Mouse (Mus musculus): ENCODE results near the gene Asphd2.
"Not testable (repeated sequence)": the region's sequence is repeated elsewhere in the genome, so short reads cannot be mapped to it uniquely, and the experiment has no call there.

Asphd2 gene

GRCm38 (mm10) chr5:112394779-112395443, at the start of gene Asphd2:
Gene Asphd2, minus strand, starts transcription at chr5:112394866.
- DNase-seq (ENCODE audit: low read depth, low spot score): peak; percentile 91

- peak; percentile 46 for DNase-seq (ENCODE audit: low read depth, low spot score)
These were observed 43.9 kb upstream of the Asphd2 start for GRCm38 (mm10) chr5:112438535-112438934.

- peak; percentile 90 for DNase-seq (ENCODE audit: low read depth, low spot score)
These were observed 38.3 kb upstream of the Asphd2 start for GRCm38 (mm10) chr5:112433004-112433403.

GRCm38 (mm10) chr5:112432033-112432432, 37.4 kb upstream of the Asphd2 start:
- peak; percentile 66 for DNase-seq (ENCODE audit: low read depth, low spot score)

- DNase-seq (ENCODE audit: low read depth, low spot score): no peak
These were observed 36.6 kb upstream of the Asphd2 start for GRCm38 (mm10) chr5:112431120-112431775.

GRCm38 (mm10) chr5:112428944-112429343, 34.3 kb upstream of the Asphd2 start:
- DNase-seq (ENCODE audit: low read depth, low spot score): peak; percentile 88

- peak; percentile 78 for DNase-seq (ENCODE audit: low read depth, low spot score)
These were observed 32.6 kb upstream of the Asphd2 start for GRCm38 (mm10) chr5:112427283-112427682.

GRCm38 (mm10) chr5:112426635-112427034, 32.0 kb upstream of the Asphd2 start:
- no peak for DNase-seq (ENCODE audit: low read depth, low spot score)

GRCm38 (mm10) chr5:112419535-112419934, 24.9 kb upstream of the Asphd2 start:
- DNase-seq (ENCODE audit: low read depth, low spot score): peak; percentile 36

- DNase-seq (ENCODE audit: low read depth, low spot score): peak; percentile 70
These were observed 23.4 kb upstream of the Asphd2 start for GRCm38 (mm10) chr5:112418023-112418422.

- no peak for DNase-seq (ENCODE audit: low read depth, low spot score)
These were observed 22.0 kb upstream of the Asphd2 start for GRCm38 (mm10) chr5:112416673-112417072.

GRCm38 (mm10) chr5:112412781-112413180, 18.1 kb upstream of the Asphd2 start:
- DNase-seq (ENCODE audit: low read depth, low spot score): not testable (repeated sequence)

GRCm38 (mm10) chr5:112411514-112412335, 17.1 kb upstream of the Asphd2 start:
- peak; percentile 87 for DNase-seq (ENCODE audit: low read depth, low spot score)

GRCm38 (mm10) chr5:112411072-112411471, 16.4 kb upstream of the Asphd2 start:
- peak; percentile 50 for DNase-seq (ENCODE audit: low read depth, low spot score)

- DNase-seq (ENCODE audit: low read depth, low spot score): no peak
These were observed 14.6 kb upstream of the Asphd2 start for GRCm38 (mm10) chr5:112409274-112409673.

- no peak for DNase-seq (ENCODE audit: low read depth, low spot score)
These were observed 11.4 kb upstream of the Asphd2 start for GRCm38 (mm10) chr5:112406017-112406416.

- DNase-seq (ENCODE audit: low read depth, low spot score): no peak
These were observed 7.8 kb upstream of the Asphd2 start for GRCm38 (mm10) chr5:112402437-112402836.

- DNase-seq (ENCODE audit: low read depth, low spot score): no peak
These were observed 4.6 kb upstream of the Asphd2 start for GRCm38 (mm10) chr5:112399284-112399683.

GRCm38 (mm10) chr5:112396066-112396465, 1.4 kb upstream of the Asphd2 start:
- DNase-seq (ENCODE audit: low read depth, low spot score): peak; percentile 57

- peak; percentile 56 for DNase-seq (ENCODE audit: low read depth, low spot score)
These were observed 277 bp downstream of the Asphd2 start for GRCm38 (mm10) chr5:112394415-112394763.

- peak; percentile 35 for DNase-seq (ENCODE audit: low read depth, low spot score)
These were observed 788 bp downstream of the Asphd2 start for GRCm38 (mm10) chr5:112393741-112394414.

All from brain, adult 2 months (tissue).